Mouse (Mus musculus): ENCODE measurements at regions not wholly inside any gene's neighbourhood (a gene's known extent, or its start where the extent isn't known, plus 50 kb on each side); places are given as distances from the start of the nearest gene placed in this dataset.

DNA sequence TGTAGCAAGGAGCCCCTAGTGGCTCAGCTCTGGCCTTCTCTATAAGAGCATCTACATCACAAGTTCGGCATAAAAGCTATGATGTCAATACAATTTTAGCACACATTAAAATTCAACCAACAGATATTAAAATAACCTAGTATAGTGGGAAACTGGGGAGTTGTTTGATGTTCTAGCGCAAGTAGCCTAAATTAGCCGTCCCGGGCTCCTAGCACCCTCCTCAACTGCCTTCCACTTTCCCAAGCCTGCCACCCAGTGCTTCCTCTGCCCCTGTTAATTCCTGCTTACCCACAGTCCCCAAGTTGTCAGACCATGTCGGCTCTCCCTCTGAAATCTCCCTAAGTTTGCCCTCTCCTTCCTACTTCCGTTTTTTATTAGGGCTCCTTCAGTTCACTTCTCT is 154.2 kb upstream of the Trhde start:
- Histone ChIP-seq H3K36me3 (no peaks in the 10 kb centered on the region), H3K27me3 (replicated peaks) (no peaks in the 10 kb centered on the region), H3K4me1 (peaks cover 8% of the 10 kb centered on the region), H3K9ac (replicated peaks) (no peak overlapping the region), H3K27ac (replicated peaks) (no peak overlapping the region), H3K9me3 (replicated peaks) (no peaks in the 10 kb centered on the region), H3K4me2 (no peak overlapping the region), H3K4me3 (replicated peaks) (no peak overlapping the region)
- ATAC-seq (ENCODE audit: low FRiP score), result no peak
- WGBS, result 81% methylated on average over 6 of the region's 6 CpGs

DNA sequence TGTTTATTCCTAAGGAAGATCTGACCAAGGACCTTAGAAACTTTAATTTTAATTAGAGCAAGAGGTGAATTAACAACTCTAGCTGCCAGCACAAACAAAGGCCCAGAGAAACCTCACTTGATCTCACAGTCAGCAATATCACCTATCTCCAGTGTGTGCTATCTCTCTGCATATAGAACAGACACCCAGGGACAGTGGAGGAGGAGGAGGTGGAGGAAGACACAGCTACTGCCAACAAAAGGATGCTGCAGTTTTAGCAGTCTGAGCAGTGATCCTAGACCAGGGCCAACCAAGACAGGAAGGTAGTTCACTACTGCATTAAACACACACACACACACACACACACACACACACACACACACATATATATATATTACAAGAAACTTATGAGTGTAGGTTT is 153.5 kb upstream of the Trhde start:
- peaks cover 8% of the 10 kb centered on the region for H3K4me1 ChIP-seq
- H3K9me3 ChIP-seq (replicated peaks), result no peaks in the 10 kb centered on the region
- H3K27me3 ChIP-seq (replicated peaks), result no peaks in the 10 kb centered on the region
- no peak overlapping the region for H3K4me2 ChIP-seq
- no peak for ATAC-seq (ENCODE audit: low FRiP score)
- H3K36me3 ChIP-seq, result no peaks in the 10 kb centered on the region
- no peak overlapping the region for H3K4me3 ChIP-seq (replicated peaks)
- H3K27ac ChIP-seq (replicated peaks), result no peak overlapping the region
- H3K9ac ChIP-seq (replicated peaks), result no peak overlapping the region

DNA sequence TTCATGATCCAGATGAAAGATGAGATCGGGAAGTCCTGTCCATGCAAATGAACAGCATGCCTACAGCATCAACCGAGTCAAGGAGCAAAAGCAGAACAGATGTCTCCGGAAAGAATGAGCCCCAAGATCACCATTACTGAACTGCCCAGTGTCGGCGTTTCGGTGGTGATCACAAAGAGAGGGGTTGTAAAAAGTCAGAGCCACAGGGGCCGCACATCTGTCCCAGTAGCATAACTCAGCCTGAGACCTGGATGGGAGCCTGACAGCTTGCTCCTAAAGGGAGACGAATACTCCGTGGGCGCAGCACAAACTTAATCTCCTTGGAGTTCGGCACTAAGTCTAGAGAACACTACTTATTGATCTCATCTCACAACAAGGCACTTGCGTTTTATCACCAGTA is 151.3 kb upstream of the Trhde start:
- Histone ChIP-seq H3K9me3 (replicated peaks) (no peaks in the 10 kb centered on the region), H3K27me3 (replicated peaks) (no peaks in the 10 kb centered on the region), H3K4me2 (peak overlapping the region; percentile 40), H3K36me3 (no peaks in the 10 kb centered on the region), H3K4me1 (peaks cover 8% of the 10 kb centered on the region), H3K4me3 (replicated peaks) (0 out of 2 replicates have a peak overlapping the region, but pooled peaks have one; percentile 2), H3K27ac (replicated peaks) (no peak overlapping the region), H3K9ac (replicated peaks) (no peak overlapping the region)
- 21% methylated on average over 12 of the region's 12 CpGs for WGBS
- peak; percentile 59; the same call in 1 of the 2 replicates for ATAC-seq (ENCODE audit: low FRiP score)

DNA sequence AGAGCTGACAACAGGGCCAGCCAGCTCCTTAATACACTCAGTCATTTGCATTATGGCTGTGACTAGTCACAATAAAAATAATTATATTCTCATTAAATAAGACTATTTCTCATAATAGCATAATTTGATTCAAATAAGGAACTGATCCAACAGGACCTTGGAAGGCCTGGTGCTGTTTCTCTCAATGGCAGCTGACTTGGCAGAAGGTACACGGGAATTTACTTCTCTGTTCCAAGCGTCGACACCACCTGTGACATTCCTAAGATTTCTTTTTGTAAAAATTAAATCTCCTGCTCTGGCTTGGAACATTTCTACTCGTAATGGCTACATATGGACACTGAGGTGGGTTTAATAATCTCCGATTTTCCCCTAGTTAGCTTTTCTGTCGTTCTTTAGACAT is 147.1 kb upstream of the Trhde start:
- Histone ChIP-seq H3K4me2 (no peak overlapping the region), H3K4me3 (replicated peaks) (no peak overlapping the region), H3K9ac (replicated peaks) (no peak overlapping the region), H3K9me3 (replicated peaks) (no peaks in the 10 kb centered on the region), H3K4me1 (peaks cover 8% of the 10 kb centered on the region), H3K36me3 (no peaks in the 10 kb centered on the region), H3K27me3 (replicated peaks) (no peaks in the 10 kb centered on the region), H3K27ac (replicated peaks) (no peak overlapping the region)
- ATAC-seq (ENCODE audit: low FRiP score), result no peak
- 83% methylated on average over 6 of the region's 6 CpGs for WGBS

DNA sequence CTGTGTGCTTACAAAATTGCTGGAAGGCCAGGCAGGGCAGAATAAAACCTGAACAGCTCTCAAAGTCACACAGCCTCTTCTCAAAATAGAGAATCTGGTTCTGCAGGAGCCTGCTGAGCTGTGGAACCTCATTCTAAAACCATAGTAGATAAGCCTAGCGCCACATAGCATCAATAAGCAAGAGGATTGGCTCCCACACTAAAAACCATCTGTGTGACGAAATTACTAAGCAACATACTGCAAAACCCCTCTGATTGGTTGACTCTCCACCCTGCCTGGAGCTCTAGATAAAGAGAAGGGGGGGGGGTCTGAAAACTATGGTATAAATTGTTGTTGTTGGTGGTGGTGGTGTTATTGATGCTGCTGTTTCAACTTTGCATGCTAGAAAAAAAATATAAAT is 122.6 kb upstream of the Trhde start:
- WGBS, result 80% methylated on average over 2 of the region's 2 CpGs
- Histone ChIP-seq H3K4me2 (no peak overlapping the region), H3K36me3 (no peaks in the 10 kb centered on the region), H3K9ac (replicated peaks) (no peak overlapping the region), H3K27me3 (replicated peaks) (no peaks in the 10 kb centered on the region), H3K27ac (replicated peaks) (no peak overlapping the region), H3K9me3 (replicated peaks) (no peaks in the 10 kb centered on the region), H3K4me3 (replicated peaks) (no peak overlapping the region), H3K4me1 (no peaks in the 10 kb centered on the region)
- no peak for ATAC-seq (ENCODE audit: low FRiP score)

DNA sequence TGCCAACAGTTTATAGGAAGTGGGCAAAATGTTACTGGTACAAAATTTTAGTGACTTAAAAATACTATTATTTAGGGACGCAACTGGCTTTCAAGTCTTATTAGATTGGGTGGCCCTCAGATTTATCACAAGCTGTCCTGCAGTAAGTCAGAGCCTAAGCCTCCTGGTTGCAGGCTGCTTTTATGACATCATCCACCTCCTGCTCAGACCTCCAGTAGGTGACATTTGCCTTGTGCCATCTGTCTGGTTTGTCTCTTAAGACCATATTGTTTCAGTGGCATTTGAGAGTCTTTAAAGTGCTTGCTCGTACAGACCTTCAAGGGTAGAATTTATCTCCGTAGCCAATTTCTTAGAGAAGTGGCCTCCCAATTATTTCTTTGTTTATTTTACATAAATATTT is 111.9 kb upstream of the Trhde start:
- no peak overlapping the region for H3K4me3 ChIP-seq (replicated peaks)
- H3K4me1 ChIP-seq, result no peaks in the 10 kb centered on the region
- H3K9ac ChIP-seq (replicated peaks), result no peak overlapping the region
- no peaks in the 10 kb centered on the region for H3K27me3 ChIP-seq (replicated peaks)
- no peaks in the 10 kb centered on the region for H3K36me3 ChIP-seq
- H3K9me3 ChIP-seq (replicated peaks), result no peaks in the 10 kb centered on the region
- 65% methylated on average over 3 of the region's 3 CpGs for WGBS
- H3K4me2 ChIP-seq, result no peak overlapping the region
- no peak for ATAC-seq (ENCODE audit: low FRiP score)
- no peak overlapping the region for H3K27ac ChIP-seq (replicated peaks)

DNA sequence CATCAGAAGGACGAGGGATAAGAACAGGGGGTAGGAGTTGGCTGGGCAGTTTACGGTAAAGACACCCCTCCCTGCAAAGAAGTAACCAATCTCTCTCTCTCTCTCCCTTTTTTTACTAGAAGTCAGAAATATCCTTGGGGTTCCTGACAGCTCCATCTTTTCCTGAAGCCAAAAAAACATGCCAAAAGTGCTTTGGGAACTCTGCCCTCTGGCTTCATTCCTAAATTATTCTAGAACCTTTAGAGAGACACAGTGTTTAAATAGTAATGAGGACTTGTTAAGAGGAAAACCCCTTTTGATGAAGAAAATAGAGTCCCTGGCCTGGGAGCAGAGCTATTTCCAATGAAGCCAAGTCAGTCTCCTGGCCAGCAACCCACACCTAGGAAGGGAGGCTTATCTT is 89.8 kb upstream of the Trhde start:
- WGBS, result 90% methylated on average over 2 of the region's 2 CpGs
- Histone ChIP-seq H3K4me3 (replicated peaks) (no peak overlapping the region), H3K36me3 (no peaks in the 10 kb centered on the region), H3K4me1 (no peaks in the 10 kb centered on the region), H3K27me3 (replicated peaks) (no peaks in the 10 kb centered on the region), H3K4me2 (no peak overlapping the region), H3K9ac (replicated peaks) (no peak overlapping the region), H3K9me3 (replicated peaks) (no peaks in the 10 kb centered on the region), H3K27ac (replicated peaks) (no peak overlapping the region)
- no peak for ATAC-seq (ENCODE audit: low FRiP score)

DNA sequence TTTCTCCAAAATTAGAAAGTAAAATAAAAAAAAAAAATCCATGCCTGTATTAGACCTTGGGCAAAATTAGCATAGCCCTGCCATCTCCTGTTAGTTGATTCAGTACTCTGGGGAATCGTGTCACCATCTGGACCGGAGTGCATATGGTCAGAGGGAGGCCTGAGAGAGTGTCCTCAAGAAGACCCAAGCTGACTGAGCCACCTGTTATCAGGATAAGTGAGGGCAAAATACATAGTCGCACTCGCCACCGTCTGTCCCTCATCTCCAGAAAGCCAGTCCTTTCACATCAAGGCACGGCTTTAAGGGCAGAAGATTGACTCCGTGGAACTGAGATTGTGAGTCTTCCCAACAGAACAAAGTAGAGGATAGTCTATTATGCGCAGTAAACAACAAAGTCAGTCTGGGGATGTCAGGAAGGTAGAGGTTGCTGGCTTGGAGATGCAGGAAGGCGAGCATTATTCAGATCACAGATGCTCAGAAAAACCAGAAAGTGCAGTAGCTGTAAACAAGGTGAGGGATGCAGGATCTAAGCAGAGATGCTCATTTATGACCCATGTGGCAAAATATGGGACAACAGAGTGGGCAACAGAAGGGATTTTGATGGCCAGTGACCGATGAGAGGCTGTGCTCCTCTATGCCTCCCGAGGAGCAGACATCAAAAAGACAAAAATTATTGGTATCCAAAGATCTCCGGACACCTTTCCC is 88.8 kb upstream of the Trhde start:
- no peak for ATAC-seq (ENCODE audit: low FRiP score)
- H3K27ac ChIP-seq (replicated peaks), result no peak overlapping the region

DNA sequence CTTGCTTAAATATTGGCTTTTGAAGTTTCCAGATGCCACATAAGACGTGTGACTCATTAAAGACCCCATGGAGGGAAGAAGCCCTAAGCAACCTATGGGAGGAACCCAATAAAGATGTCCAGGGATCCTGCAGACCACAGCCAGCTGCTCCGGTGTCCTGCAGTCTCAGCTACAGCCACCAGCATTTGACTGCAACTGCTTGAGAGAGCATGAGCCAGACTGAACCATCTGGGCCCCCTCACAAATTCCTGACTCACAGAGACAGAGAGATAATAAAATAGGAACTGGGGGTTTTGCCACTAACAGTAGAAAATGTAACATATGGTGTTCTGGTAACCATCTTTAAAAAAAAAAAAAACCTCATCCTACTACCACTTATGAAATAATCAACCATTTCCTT is 69.1 kb upstream of the Trhde start:
- Histone ChIP-seq H3K9me3 (replicated peaks) (no peaks in the 10 kb centered on the region), H3K4me3 (replicated peaks) (no peak overlapping the region), H3K9ac (replicated peaks) (no peak overlapping the region), H3K27ac (replicated peaks) (no peak overlapping the region), H3K36me3 (no peaks in the 10 kb centered on the region), H3K4me2 (no peak overlapping the region), H3K4me1 (no peaks in the 10 kb centered on the region), H3K27me3 (replicated peaks) (no peaks in the 10 kb centered on the region)
- ATAC-seq (ENCODE audit: low FRiP score), result no peak
- WGBS, result 73% methylated on average over 2 of the region's 2 CpGs

More for the DNA sequence above, 88.8 kb upstream of the Trhde start:
- no peak overlapping the region for H3K4me2 ChIP-seq
- H3K4me3 ChIP-seq (replicated peaks), result no peak overlapping the region
- H3K9ac ChIP-seq (replicated peaks), result no peak overlapping the region
- H3K27me3 ChIP-seq (replicated peaks), result no peaks in the 10 kb centered on the region
- no peaks in the 10 kb centered on the region for H3K4me1 ChIP-seq
- 92% methylated on average over 12 of the region's 12 CpGs for WGBS
- H3K36me3 ChIP-seq, result no peaks in the 10 kb centered on the region
- no peaks in the 10 kb centered on the region for H3K9me3 ChIP-seq (replicated peaks)

DNA sequence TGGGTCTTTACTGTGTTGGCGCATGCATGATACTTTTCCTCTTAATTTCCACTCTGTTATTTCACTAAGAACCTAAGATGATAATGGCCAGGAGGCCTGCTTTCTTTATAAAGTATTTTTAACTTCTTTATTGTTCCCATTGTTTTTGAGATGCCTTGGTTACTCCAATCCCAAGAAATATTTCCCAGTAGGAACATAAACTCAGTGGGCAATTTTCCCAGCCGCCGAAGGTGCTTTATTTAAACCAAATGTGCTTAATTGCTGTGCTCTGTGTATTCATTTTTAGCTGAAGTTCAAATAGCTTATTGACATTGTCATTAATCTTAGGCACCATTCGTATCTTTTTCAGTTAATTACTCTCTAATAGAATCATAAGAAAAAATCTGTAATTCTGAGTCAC is 55.1 kb upstream of the Trhde start:
- Histone ChIP-seq H3K4me2 (no peak overlapping the region), H3K27ac (replicated peaks) (no peak overlapping the region), H3K4me1 (no peaks in the 10 kb centered on the region), H3K9me3 (replicated peaks) (no peaks in the 10 kb centered on the region), H3K36me3 (no peaks in the 10 kb centered on the region), H3K27me3 (replicated peaks) (no peaks in the 10 kb centered on the region), H3K4me3 (replicated peaks) (no peak overlapping the region), H3K9ac (replicated peaks) (no peak overlapping the region)
- WGBS, result 51% methylated on average over 4 of the region's 4 CpGs
- ATAC-seq (ENCODE audit: low FRiP score), result no peak

DNA sequence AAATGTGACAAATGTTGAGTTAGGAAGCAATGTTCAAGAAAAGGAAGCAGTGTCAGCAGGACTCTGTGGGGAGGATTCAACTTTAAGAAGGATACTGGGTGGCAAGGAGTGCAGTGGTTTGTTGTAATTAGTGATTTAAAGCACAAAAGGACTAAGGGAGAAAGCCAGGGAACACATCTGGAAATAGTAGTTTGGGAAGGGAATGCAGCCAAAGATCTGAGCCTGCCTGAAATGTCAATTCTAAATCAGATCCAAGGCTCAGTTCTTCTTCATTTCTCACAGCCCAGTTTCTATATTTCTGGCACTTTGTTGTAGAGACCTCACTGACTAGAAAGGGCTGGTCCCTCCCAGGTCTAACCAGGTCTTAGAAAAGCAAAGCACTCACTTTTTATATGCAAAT is 50.6 kb upstream of the Trhde start:
- Histone ChIP-seq H3K9ac (replicated peaks) (no peak overlapping the region), H3K27ac (replicated peaks) (no peak overlapping the region), H3K4me1 (no peaks in the 10 kb centered on the region), H3K4me2 (no peak overlapping the region), H3K27me3 (replicated peaks) (no peaks in the 10 kb centered on the region), H3K36me3 (no peaks in the 10 kb centered on the region), H3K4me3 (replicated peaks) (no peak overlapping the region), H3K9me3 (replicated peaks) (no peaks in the 10 kb centered on the region)
- ATAC-seq (ENCODE audit: low FRiP score), result no peak

All from neural tube, embryonic 15.5 days (tissue).